ENCODE assay signal across 14 mouse cellular contexts in the genomic region with DNA sequence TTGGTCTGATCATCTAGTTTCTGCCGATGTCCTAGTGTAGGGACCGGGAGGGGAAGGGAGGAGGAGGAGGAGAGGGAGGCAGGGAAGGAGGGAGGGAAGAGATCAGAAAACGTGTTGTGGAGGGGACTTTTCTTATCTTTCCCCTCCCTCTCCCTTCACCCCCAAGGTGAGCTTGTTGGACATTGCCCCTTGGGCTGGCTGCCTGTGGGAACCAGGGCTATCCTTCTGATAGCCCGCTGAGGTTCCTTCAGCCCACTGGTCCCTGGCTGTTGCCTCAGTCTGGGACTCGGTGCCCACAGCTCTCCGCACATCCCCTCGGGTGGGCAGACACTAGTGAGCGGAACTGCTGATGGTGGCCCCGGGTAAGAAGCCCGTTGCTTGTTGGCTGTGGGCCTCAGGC.
DNase-seq lines count a peak whose midpoint lies in the region; ATAC-seq and TF ChIP-seq lines count a peak whose summit lies in the region.
"Had no signal": no experiment of that assay in that cellular context is flagged by ENCODE, and none has a peak within 500 bp of the region (broad histone marks: within the 10 kb centered on the region; RNA-seq: fewer than 3 reads in every experiment).

No protein-coding gene starts in this region.

- 0 out of 2 replicates have a peak, but pooled peaks have one; percentile 6 for TF ChIP-seq POLR2A in bone marrow, adult 2 months (IDR thresholded peaks at IDR 0.05; ENCODE audit: borderline replicate concordance, control insufficient read depth, low read depth, low read length)
- no peak for TF ChIP-seq POLR2A in small intestine, adult 2 months (IDR thresholded peaks at IDR 0.05; ENCODE audit: low read depth, low read length)

- peak overlapping the region; percentile 17; the same call in 1 of the 2 replicates for H3K9ac ChIP-seq in lung, embryonic 16.5 days (ENCODE audit: low read length)
- no peak overlapping the region for H3K9ac ChIP-seq in embryonic facial prominence, embryonic 15.5 days
- H3K9ac ChIP-seq in hindbrain, embryonic 16.5 days (ENCODE audit: low read depth, low read length): no peak overlapping the region
- H3K9ac ChIP-seq: forebrain, embryonic 13.5 days; midbrain, embryonic 13.5 days; neural tube, embryonic 13.5 days had no signal

- H3K4me3 ChIP-seq in lung, embryonic 16.5 days (ENCODE audit: low read length): no peak overlapping the region
- H3K4me3 ChIP-seq in bone marrow, adult 2 months (replicated peaks; ENCODE audit: control insufficient read depth, low read depth, low read length): no peak overlapping the region
- no peak overlapping the region for H3K4me3 ChIP-seq in embryonic facial prominence, embryonic 15.5 days (replicated peaks)
- peak overlapping the region; percentile 2; the same call in 1 of the 2 replicates for H3K4me3 ChIP-seq in small intestine, adult 2 months (ENCODE audit: low read depth, low read length)
- no peak overlapping the region for H3K4me3 ChIP-seq in hindbrain, embryonic 16.5 days (ENCODE audit: low read length)
- H3K4me3 ChIP-seq: forebrain, embryonic 13.5 days; midbrain, embryonic 13.5 days; neural tube, embryonic 13.5 days had no signal

- peak overlapping the region; percentile 80 for H3K27ac ChIP-seq in lung, embryonic 16.5 days (ENCODE audit: low read length)
- H3K27ac ChIP-seq in bone marrow, adult 2 months (ENCODE audit: control insufficient read depth, insufficient read depth, low read depth, low read length, poor library complexity): peak overlapping the region; percentile 56
- H3K27ac ChIP-seq in embryonic facial prominence, embryonic 15.5 days (replicated peaks): 0 out of 2 replicates have a peak overlapping the region, but pooled peaks have one; percentile 48
- H3K27ac ChIP-seq in small intestine, adult 2 months (ENCODE audit: insufficient read depth, low read depth, low read length): no peak overlapping the region
- H3K27ac ChIP-seq in hindbrain, embryonic 16.5 days (ENCODE audit: low read depth, low read length): no peak overlapping the region; the same call in 1 of the 2 replicates
- H3K27ac ChIP-seq: forebrain, embryonic 13.5 days; midbrain, embryonic 13.5 days; neural tube, embryonic 13.5 days had no signal

- no peaks in the 10 kb centered on the region for H3K27me3 ChIP-seq in lung, embryonic 16.5 days (ENCODE audit: control insufficient read depth, insufficient read depth, low read depth, low read length)
- H3K27me3 ChIP-seq in embryonic facial prominence, embryonic 15.5 days: no peaks in the 10 kb centered on the region
- no peaks in the 10 kb centered on the region for H3K27me3 ChIP-seq in small intestine, adult 2 months (ENCODE audit: control insufficient read depth, insufficient read depth, low read length)
- no peaks in the 10 kb centered on the region for H3K27me3 ChIP-seq in hindbrain, embryonic 16.5 days (replicated peaks; ENCODE audit: control insufficient read depth, insufficient read depth, low read length)
- H3K27me3 ChIP-seq: neural tube, embryonic 13.5 days had no signal

- no peak for ATAC-seq in lung, embryonic 16.5 days (ENCODE audit: low read depth)
- ATAC-seq in embryonic facial prominence, embryonic 15.5 days (ENCODE audit: insufficient number of reproducible peaks, low FRiP score, low TSS enrichment, low read depth): no peak
- no peak for ATAC-seq in frontal cortex, adult (ENCODE audit: low TSS enrichment)
- ATAC-seq in hindbrain, embryonic 16.5 days: no peak
- ATAC-seq: forebrain, embryonic 13.5 days; midbrain, embryonic 13.5 days had no signal

- WGBS in lung, embryonic 16.5 days: 52% methylated on average over 10 of the region's 10 CpGs
- 48% methylated on average over 10 of the region's 10 CpGs for WGBS in bone marrow, adult 2 months
- 63% methylated on average over 10 of the region's 10 CpGs for WGBS in embryonic facial prominence, embryonic 15.5 days
- 22% methylated on average over 10 of the region's 10 CpGs for WGBS in small intestine, adult 2 months
- WGBS in hindbrain, embryonic 16.5 days: 67% methylated on average over 10 of the region's 10 CpGs

- DNase-seq in lung, postnatal 4 days: no peak
- DNase-seq: cerebellum, adult 2 months; heart, adult 11 months; heart, postnatal 14 days; kidney, postnatal 36 days had no signal

- no peak overlapping the region for H3K4me2 ChIP-seq in lung, embryonic 16.5 days (ENCODE audit: low read depth, low read length)
- no peak overlapping the region for H3K4me2 ChIP-seq in embryonic facial prominence, embryonic 15.5 days (replicated peaks)
- H3K4me2 ChIP-seq in hindbrain, embryonic 16.5 days (ENCODE audit: low read length): no peak overlapping the region
- H3K4me2 ChIP-seq: forebrain, embryonic 13.5 days; midbrain, embryonic 13.5 days; neural tube, embryonic 13.5 days had no signal

- H3K4me1 ChIP-seq in lung, embryonic 16.5 days (replicated peaks; ENCODE audit: control insufficient read depth, insufficient read depth, low read length): peaks cover 34% of the 10 kb centered on the region
- peaks cover 5% of the 10 kb centered on the region for H3K4me1 ChIP-seq in bone marrow, adult 2 months (ENCODE audit: control insufficient read depth, insufficient read depth, low read length)
- H3K4me1 ChIP-seq in embryonic facial prominence, embryonic 15.5 days: peaks cover 35% of the 10 kb centered on the region
- peaks cover 15% of the 10 kb centered on the region for H3K4me1 ChIP-seq in small intestine, adult 2 months (ENCODE audit: control insufficient read depth, insufficient read depth, insufficient read length, low read length)
- no peaks in the 10 kb centered on the region for H3K4me1 ChIP-seq in hindbrain, embryonic 16.5 days (ENCODE audit: control insufficient read depth, insufficient read depth, low read depth, low read length)
- H3K4me1 ChIP-seq: neural tube, embryonic 13.5 days had no signal

- H3K9me3 ChIP-seq in lung, embryonic 16.5 days (ENCODE audit: control insufficient read depth, low read length): no peaks in the 10 kb centered on the region
- no peaks in the 10 kb centered on the region; the same call in 1 of the 2 replicates for H3K9me3 ChIP-seq in embryonic facial prominence, embryonic 15.5 days (replicated peaks)
- H3K9me3 ChIP-seq in hindbrain, embryonic 16.5 days (ENCODE audit: control insufficient read depth, low read length): peaks cover 2% of the 10 kb centered on the region; the same call in 1 of the 2 replicates
- H3K9me3 ChIP-seq: forebrain, embryonic 13.5 days; midbrain, embryonic 13.5 days; neural tube, embryonic 13.5 days had no signal

- TF ChIP-seq CTCF in bone marrow, adult 2 months (IDR thresholded peaks at IDR 0.05; ENCODE audit: control insufficient read depth, insufficient read depth, low read length): no peak
- no peak for TF ChIP-seq CTCF in small intestine, adult 2 months (IDR thresholded peaks at IDR 0.05; ENCODE audit: extremely low read depth, insufficient read length, insufficient replicate concordance, low read depth, low read length)

- no peaks in the 10 kb centered on the region for H3K36me3 ChIP-seq in lung, embryonic 16.5 days (ENCODE audit: control insufficient read depth, insufficient read depth, low read length)
- H3K36me3 ChIP-seq in embryonic facial prominence, embryonic 15.5 days: no peaks in the 10 kb centered on the region
- H3K36me3 ChIP-seq in small intestine, adult 2 months (ENCODE audit: control insufficient read depth, insufficient read depth, low read length): no peaks in the 10 kb centered on the region
- no peaks in the 10 kb centered on the region for H3K36me3 ChIP-seq in hindbrain, embryonic 16.5 days (ENCODE audit: control insufficient read depth, insufficient read depth, low read length)
- H3K36me3 ChIP-seq: midbrain, embryonic 13.5 days; neural tube, embryonic 13.5 days had no signal

Comparison
In these comparisons a context has a peak if more than half of its experiments do, and no peak if none do; other contexts are left out.
1. H3K27ac ChIP-seq: peak in lung, embryonic 16.5 days (single experiment), bone marrow, adult 2 months (single experiment) and embryonic facial prominence, embryonic 15.5 days (single experiment); none in small intestine, adult 2 months (single experiment) and hindbrain, embryonic 16.5 days (single experiment).